Mouse (Mus musculus): Measurements from ENCODE around the gene Arrb2. TPM values are rescaled to one million over a fixed set of nuclear protein-coding genes. Genes with fewer than 3 reads are reported as not detected.
"Not testable (repeated sequence)": the region's sequence is repeated elsewhere in the genome, so short reads cannot be mapped to it uniquely, and the experiment has no call there.

Gene Arrb2
- polyA plus RNA-seq, 1 experiment from 2014 or later, result 36.5 TPM

- H3K27me3 ChIP-seq; H3K36me3 ChIP-seq; ATAC-seq (ENCODE audit: low FRiP score); H3K9me3 ChIP-seq (replicated peaks); H3K9ac ChIP-seq; H3K4me2 ChIP-seq (replicated peaks); H3K4me3 ChIP-seq; H3K27ac ChIP-seq; H3K4me1 ChIP-seq: not testable (repeated sequence)
- 88% methylated on average over 5 of the region's 5 CpGs for WGBS
Measured at GRCm38 (mm10) chr11:70473291-70473690, 40.9 kb downstream of the Arrb2 start.

GRCm38 (mm10) chr11:70474872-70475534 lies 42.6 kb downstream of the Arrb2 start:
- no peaks in the 10 kb centered on the region for H3K27me3 ChIP-seq
- H3K36me3 ChIP-seq, result no peaks in the 10 kb centered on the region
- H3K9ac ChIP-seq, result no peak overlapping the region
- H3K27ac ChIP-seq, result no peak overlapping the region
- no peaks in the 10 kb centered on the region for H3K9me3 ChIP-seq (replicated peaks)
- no peak overlapping the region for H3K4me3 ChIP-seq
- no peak for ATAC-seq (ENCODE audit: low FRiP score)
- H3K4me2 ChIP-seq (replicated peaks), result no peak overlapping the region
- WGBS, result 80% methylated on average over 12 of the region's 12 CpGs
- no peaks in the 10 kb centered on the region for H3K4me1 ChIP-seq

- Histone ChIP-seq H3K27me3 (no peaks in the 10 kb centered on the region), H3K9ac (no peak overlapping the region), H3K4me3 (no peak overlapping the region), H3K4me2 (replicated peaks) (no peak overlapping the region), H3K36me3 (no peaks in the 10 kb centered on the region), H3K27ac (no peak overlapping the region), H3K4me1 (no peaks in the 10 kb centered on the region), H3K9me3 (replicated peaks) (no peaks in the 10 kb centered on the region)
- 64% methylated on average over 2 of the region's 2 CpGs for WGBS
- no peak for ATAC-seq (ENCODE audit: low FRiP score)
Measured at GRCm38 (mm10) chr11:70485498-70485897, 53.1 kb downstream of the Arrb2 start.

GRCm38 (mm10) chr11:70487816-70488215 lies 55.4 kb downstream of the Arrb2 start:
- Histone ChIP-seq H3K4me3 (no peak overlapping the region), H3K9me3 (replicated peaks) (no peaks in the 10 kb centered on the region), H3K36me3 (no peaks in the 10 kb centered on the region), H3K9ac (no peak overlapping the region), H3K4me2 (replicated peaks) (no peak overlapping the region), H3K27ac (no peak overlapping the region), H3K27me3 (no peaks in the 10 kb centered on the region), H3K4me1 (no peaks in the 10 kb centered on the region)
- WGBS, result 45% methylated on average over 4 of the region's 4 CpGs
- ATAC-seq (ENCODE audit: low FRiP score), result no peak

- WGBS, result 91% methylated on average over 3 of the region's 3 CpGs
- no peaks in the 10 kb centered on the region for H3K27me3 ChIP-seq
- no peak overlapping the region for H3K9ac ChIP-seq
- H3K9me3 ChIP-seq (replicated peaks), result no peaks in the 10 kb centered on the region
- no peak overlapping the region for H3K4me3 ChIP-seq
- no peak overlapping the region for H3K27ac ChIP-seq
- ATAC-seq (ENCODE audit: low FRiP score), result no peak
- H3K4me1 ChIP-seq, result no peaks in the 10 kb centered on the region
- no peaks in the 10 kb centered on the region for H3K36me3 ChIP-seq
- no peak overlapping the region for H3K4me2 ChIP-seq (replicated peaks)
Measured at GRCm38 (mm10) chr11:70489138-70489537, 56.7 kb downstream of the Arrb2 start.

- no peak for ATAC-seq (ENCODE audit: low FRiP score)
- no peaks in the 10 kb centered on the region for H3K9me3 ChIP-seq (replicated peaks)
- H3K36me3 ChIP-seq, result no peaks in the 10 kb centered on the region
- H3K4me1 ChIP-seq, result no peaks in the 10 kb centered on the region
- no peaks in the 10 kb centered on the region for H3K27me3 ChIP-seq
- no peak overlapping the region for H3K9ac ChIP-seq
- no peak overlapping the region for H3K4me3 ChIP-seq
- no peak overlapping the region for H3K4me2 ChIP-seq (replicated peaks)
- H3K27ac ChIP-seq, result no peak overlapping the region
- WGBS, result 85% methylated on average over 6 of the region's 6 CpGs
Measured at GRCm38 (mm10) chr11:70489684-70490083, 57.2 kb downstream of the Arrb2 start.

Small RNAs within 50 kb of the gene (microRNA-seq; reads per million reads assigned to microRNA genes)
- not detected for gene Mir7115

Other genes with a start within 250 kb of the Arrb2 start
- 2.4 and 2.6 TPM in 2 replicates for gene Slc16a11, start 219.9 kb upstream of the Arrb2 start, polyA plus RNA-seq (2016; fragmentation: Nextera tagmentation; extraction: Ambion mirVana)
- 16.4 and 20.8 TPM in 2 replicates for gene Slc16a13, start 211.6 kb upstream of the Arrb2 start, polyA plus RNA-seq (2016; fragmentation: Nextera tagmentation; extraction: Ambion mirVana)
- 5.4 and 8.3 TPM in 2 replicates for gene Bcl6b, start 202.8 kb upstream of the Arrb2 start, polyA plus RNA-seq (2016; fragmentation: Nextera tagmentation; extraction: Ambion mirVana)
- gene 0610010K14Rik, start 194.7 kb upstream of the Arrb2 start, polyA plus RNA-seq (2016; fragmentation: Nextera tagmentation; extraction: Ambion mirVana), result 197 and 210 TPM in 2 replicates
- 11.3 and 14.6 TPM in 2 replicates for gene Gm21988, start 192.8 kb upstream of the Arrb2 start, polyA plus RNA-seq (2016; fragmentation: Nextera tagmentation; extraction: Ambion mirVana)
- gene Rnasek, start 192.8 kb upstream of the Arrb2 start, polyA plus RNA-seq (2016; fragmentation: Nextera tagmentation; extraction: Ambion mirVana), result 195 and 200 TPM in 2 replicates
- 2.2 and 3.3 TPM in 2 replicates for gene Alox12, start 177.3 kb upstream of the Arrb2 start, polyA plus RNA-seq (2016; fragmentation: Nextera tagmentation; extraction: Ambion mirVana)
- gene Alox12e, start 110.0 kb upstream of the Arrb2 start, polyA plus RNA-seq (2016; fragmentation: Nextera tagmentation; extraction: Ambion mirVana), result not detected in 2 replicates
- 0.09 TPM in 1 of 2 replicates, not detected in the other for gene Alox15, start 80.6 kb upstream of the Arrb2 start, polyA plus RNA-seq (2016; fragmentation: Nextera tagmentation; extraction: Ambion mirVana)
- gene Pelp1, start 22.6 kb upstream of the Arrb2 start, polyA plus RNA-seq (2016; fragmentation: Nextera tagmentation; extraction: Ambion mirVana), result 40.2 and 40.4 TPM in 2 replicates
- gene Med11, start 19.3 kb downstream of the Arrb2 start, polyA plus RNA-seq (2016; fragmentation: Nextera tagmentation; extraction: Ambion mirVana), result 32.7 and 36.1 TPM in 2 replicates
- 0.60 and 1.1 TPM in 2 replicates for gene Zmynd15, start 26.8 kb downstream of the Arrb2 start, polyA plus RNA-seq (2016; fragmentation: Nextera tagmentation; extraction: Ambion mirVana)
- 2.0 and 2.1 TPM in 2 replicates for gene Cxcl16, start 27.3 kb downstream of the Arrb2 start, polyA plus RNA-seq (2016; fragmentation: Nextera tagmentation; extraction: Ambion mirVana)
- 0.36 TPM in 1 of 2 replicates, not detected in the other for gene Tm4sf5, start 72.6 kb downstream of the Arrb2 start, polyA plus RNA-seq (2016; fragmentation: Nextera tagmentation; extraction: Ambion mirVana)
- 0.34 TPM in 1 of 2 replicates, not detected in the other for gene Vmo1, start 82.0 kb downstream of the Arrb2 start, polyA plus RNA-seq (2016; fragmentation: Nextera tagmentation; extraction: Ambion mirVana)
- 0.36 TPM in 1 of 2 replicates, not detected in the other for gene Gltpd2, start 86.6 kb downstream of the Arrb2 start, polyA plus RNA-seq (2016; fragmentation: Nextera tagmentation; extraction: Ambion mirVana)
- 679 and 744 TPM in 2 replicates for gene Psmb6, start 92.7 kb downstream of the Arrb2 start, polyA plus RNA-seq (2016; fragmentation: Nextera tagmentation; extraction: Ambion mirVana)
- not detected in 2 replicates for gene Gm40193, start 100.3 kb downstream of the Arrb2 start, polyA plus RNA-seq (2016; fragmentation: Nextera tagmentation; extraction: Ambion mirVana)
- gene Pld2, start 107.4 kb downstream of the Arrb2 start, polyA plus RNA-seq (2016; fragmentation: Nextera tagmentation; extraction: Ambion mirVana), result 7.2 and 7.8 TPM in 2 replicates
- gene Mink1, start 130.2 kb downstream of the Arrb2 start, polyA plus RNA-seq (2016; fragmentation: Nextera tagmentation; extraction: Ambion mirVana), result 17.3 and 19.1 TPM in 2 replicates
- not detected in 2 replicates for gene 4930544D05Rik, start 183.2 kb downstream of the Arrb2 start, polyA plus RNA-seq (2016; fragmentation: Nextera tagmentation; extraction: Ambion mirVana)
- not detected in 2 replicates for gene Chrne, start 186.6 kb downstream of the Arrb2 start, polyA plus RNA-seq (2016; fragmentation: Nextera tagmentation; extraction: Ambion mirVana)
- 0.10 and 0.38 TPM in 2 replicates for gene Gp1ba, start 206.5 kb downstream of the Arrb2 start, polyA plus RNA-seq (2016; fragmentation: Nextera tagmentation; extraction: Ambion mirVana)
- 96.0 and 102 TPM in 2 replicates for gene Rnf167, start 214.6 kb downstream of the Arrb2 start, polyA plus RNA-seq (2016; fragmentation: Nextera tagmentation; extraction: Ambion mirVana)
- 145 and 148 TPM in 2 replicates for gene Slc25a11, start 214.8 kb downstream of the Arrb2 start, polyA plus RNA-seq (2016; fragmentation: Nextera tagmentation; extraction: Ambion mirVana)
- gene Pfn1, start 222.0 kb downstream of the Arrb2 start, polyA plus RNA-seq (2016; fragmentation: Nextera tagmentation; extraction: Ambion mirVana), result 1,190 and 1,267 TPM in 2 replicates
- gene Eno3, start 224.6 kb downstream of the Arrb2 start, polyA plus RNA-seq (2016; fragmentation: Nextera tagmentation; extraction: Ambion mirVana), result 14.9 and 18.5 TPM in 2 replicates
- 143 and 144 TPM in 2 replicates for gene Spag7, start 236.8 kb downstream of the Arrb2 start, polyA plus RNA-seq (2016; fragmentation: Nextera tagmentation; extraction: Ambion mirVana)

Data from hindbrain, embryonic 12.5 days (tissue).